In genomic region chr13:107925470-107925869, GRCm38 (mm10) we compare ENCODE assay signal across 21 mouse cellular contexts.
A peak's percentile ranks its signal among the peaks of the same experiment; 100 is the strongest.
DNase-seq lines count a peak whose midpoint lies in the region; ATAC-seq and TF ChIP-seq lines count a peak whose summit lies in the region.
"Had no signal": no experiment of that assay in that cellular context is flagged by ENCODE, and none has a peak within 500 bp of the region (broad histone marks: within the 10 kb centered on the region; RNA-seq: fewer than 3 reads in every experiment).

No protein-coding gene starts in this region.

- H3K27me3 ChIP-seq in hindbrain, embryonic 12.5 days, result no peaks in the 10 kb centered on the region
- H3K27me3 ChIP-seq in hindbrain, embryonic 16.5 days (replicated peaks; ENCODE audit: control insufficient read depth, insufficient read depth, low read length), result no peaks in the 10 kb centered on the region
- no peaks in the 10 kb centered on the region for H3K27me3 ChIP-seq in lung, embryonic 16.5 days (ENCODE audit: control insufficient read depth, insufficient read depth, low read depth, low read length)
- no peaks in the 10 kb centered on the region for H3K27me3 ChIP-seq in embryonic facial prominence, embryonic 12.5 days
- H3K27me3 ChIP-seq in intestine, embryonic 16.5 days (replicated peaks; ENCODE audit: control insufficient read depth, insufficient read depth, low read length), result no peaks in the 10 kb centered on the region
- H3K27me3 ChIP-seq: limb, embryonic 13.5 days; liver, embryonic 15.5 days; neural tube, embryonic 13.5 days; Patski had no signal

- H3K36me3 ChIP-seq in hindbrain, embryonic 12.5 days, result no peaks in the 10 kb centered on the region
- no peaks in the 10 kb centered on the region for H3K36me3 ChIP-seq in hindbrain, embryonic 16.5 days (ENCODE audit: control insufficient read depth, insufficient read depth, low read length)
- H3K36me3 ChIP-seq in lung, embryonic 16.5 days (ENCODE audit: control insufficient read depth, insufficient read depth, low read length), result no peaks in the 10 kb centered on the region
- H3K36me3 ChIP-seq in embryonic facial prominence, embryonic 12.5 days, result no peaks in the 10 kb centered on the region
- H3K36me3 ChIP-seq in intestine, embryonic 16.5 days (ENCODE audit: control insufficient read depth, insufficient read depth, low read length), result no peaks in the 10 kb centered on the region
- H3K36me3 ChIP-seq: heart, embryonic 13.5 days; limb, embryonic 13.5 days; liver, embryonic 15.5 days; neural tube, embryonic 13.5 days had no signal

- TF ChIP-seq POLR2A in lung, adult 2 months (IDR thresholded peaks at IDR 0.05; ENCODE audit: borderline replicate concordance, extremely low read depth, low read depth, low read length), result no peak

- 0 out of 2 replicates have a peak, but pooled peaks have one; percentile 32 for ATAC-seq in hindbrain, embryonic 12.5 days (ENCODE audit: low FRiP score)
- ATAC-seq in hindbrain, embryonic 16.5 days, result no peak
- ATAC-seq in lung, embryonic 16.5 days (ENCODE audit: low read depth), result peak; percentile 58; the same call in 1 of the 2 replicates
- 0 out of 2 replicates have a peak, but pooled peaks have one; percentile 65 for ATAC-seq in embryonic facial prominence, embryonic 12.5 days (ENCODE audit: insufficient number of reproducible peaks, insufficient read depth, low FRiP score, low TSS enrichment)
- ATAC-seq in intestine, embryonic 16.5 days, result no peak
- ATAC-seq: forebrain, embryonic 14.5 days; Patski had no signal

- no peak overlapping the region for H3K4me2 ChIP-seq in hindbrain, embryonic 12.5 days (replicated peaks)
- no peak overlapping the region for H3K4me2 ChIP-seq in hindbrain, embryonic 16.5 days (ENCODE audit: low read length)
- H3K4me2 ChIP-seq in lung, embryonic 16.5 days (ENCODE audit: low read depth, low read length), result no peak overlapping the region
- no peak overlapping the region for H3K4me2 ChIP-seq in embryonic facial prominence, embryonic 12.5 days (replicated peaks)
- H3K4me2 ChIP-seq in intestine, embryonic 16.5 days (ENCODE audit: low read depth, low read length), result no peak overlapping the region
- H3K4me2 ChIP-seq: heart, embryonic 13.5 days; limb, embryonic 13.5 days; liver, embryonic 15.5 days; neural tube, embryonic 13.5 days had no signal

- WGBS in hindbrain, embryonic 12.5 days, result 62% methylated on average over 8 of the region's 8 CpGs
- 61% methylated on average over 8 of the region's 8 CpGs for WGBS in hindbrain, embryonic 16.5 days
- WGBS in lung, embryonic 16.5 days, result 55% methylated on average over 8 of the region's 8 CpGs
- 68% methylated on average over 8 of the region's 8 CpGs for WGBS in lung, adult 2 months
- 49% methylated on average over 8 of the region's 8 CpGs for WGBS in embryonic facial prominence, embryonic 12.5 days
- 76% methylated on average over 8 of the region's 8 CpGs for WGBS in intestine, embryonic 16.5 days

- no peaks in the 10 kb centered on the region for H3K9me3 ChIP-seq in hindbrain, embryonic 12.5 days (replicated peaks)
- H3K9me3 ChIP-seq in hindbrain, embryonic 16.5 days (ENCODE audit: control insufficient read depth, low read length), result no peaks in the 10 kb centered on the region
- H3K9me3 ChIP-seq in lung, embryonic 16.5 days (ENCODE audit: control insufficient read depth, low read length), result no peaks in the 10 kb centered on the region
- H3K9me3 ChIP-seq in embryonic facial prominence, embryonic 12.5 days, result no peaks in the 10 kb centered on the region
- H3K9me3 ChIP-seq in intestine, embryonic 16.5 days (ENCODE audit: control insufficient read depth, low read length), result no peaks in the 10 kb centered on the region
- H3K9me3 ChIP-seq: heart, embryonic 13.5 days; limb, embryonic 13.5 days; liver, embryonic 15.5 days; neural tube, embryonic 13.5 days had no signal

- H3K4me3 ChIP-seq in hindbrain, embryonic 12.5 days, result no peak overlapping the region
- no peak overlapping the region for H3K4me3 ChIP-seq in hindbrain, embryonic 16.5 days (ENCODE audit: low read length)
- no peak overlapping the region for H3K4me3 ChIP-seq in lung, embryonic 16.5 days (ENCODE audit: low read length)
- H3K4me3 ChIP-seq in lung, adult 2 months (replicated peaks; ENCODE audit: extremely low read depth, low read depth, low read length), result no peak overlapping the region
- no peak overlapping the region for H3K4me3 ChIP-seq in embryonic facial prominence, embryonic 12.5 days
- H3K4me3 ChIP-seq in intestine, embryonic 16.5 days (ENCODE audit: low read length), result no peak overlapping the region
- H3K4me3 ChIP-seq: heart, embryonic 13.5 days; layer of hippocampus, adult 2 months; limb, embryonic 13.5 days; liver, embryonic 15.5 days; neural tube, embryonic 13.5 days had no signal

- DNase-seq in lung, adult 2 months, result no peak
- DNase-seq in lung, postnatal 25 days (ENCODE audit: low spot score), result peak; percentile 28
- no peak for DNase-seq in thymus, postnatal 36 days
- DNase-seq: B cell, adult 2 months; cerebellum, adult 8-10 months; heart, adult 11 months; heart, postnatal 36 days; thymus, postnatal 4 days had no signal

- no peak overlapping the region for H3K9ac ChIP-seq in hindbrain, embryonic 12.5 days
- no peak overlapping the region for H3K9ac ChIP-seq in hindbrain, embryonic 16.5 days (ENCODE audit: low read depth, low read length)
- H3K9ac ChIP-seq in lung, embryonic 16.5 days (ENCODE audit: low read length), result no peak overlapping the region
- no peak overlapping the region for H3K9ac ChIP-seq in embryonic facial prominence, embryonic 12.5 days
- no peak overlapping the region for H3K9ac ChIP-seq in intestine, embryonic 16.5 days (ENCODE audit: low read depth, low read length)
- H3K9ac ChIP-seq: heart, embryonic 13.5 days; limb, embryonic 13.5 days; liver, embryonic 15.5 days; neural tube, embryonic 13.5 days had no signal

- no peak overlapping the region for H3K27ac ChIP-seq in hindbrain, embryonic 12.5 days
- H3K27ac ChIP-seq in hindbrain, embryonic 16.5 days (ENCODE audit: low read depth, low read length), result no peak overlapping the region
- H3K27ac ChIP-seq in lung, embryonic 16.5 days (ENCODE audit: low read length), result no peak overlapping the region
- H3K27ac ChIP-seq in embryonic facial prominence, embryonic 12.5 days, result no peak overlapping the region
- no peak overlapping the region for H3K27ac ChIP-seq in intestine, embryonic 16.5 days (ENCODE audit: low read length)
- H3K27ac ChIP-seq: heart, embryonic 13.5 days; kidney, postnatal 0 days; layer of hippocampus, adult 2 months; limb, embryonic 13.5 days; liver, embryonic 15.5 days; neural tube, embryonic 13.5 days had no signal

- TF ChIP-seq CTCF in lung, adult 2 months (IDR thresholded peaks at IDR 0.05; ENCODE audit: insufficient read depth, low read length), result no peak

- H3K4me1 ChIP-seq in hindbrain, embryonic 12.5 days, result peaks cover 5% of the 10 kb centered on the region; the same call in 1 of the 2 replicates
- 0 out of 2 replicates have a peak, but pooled peaks cover 2% of the 10 kb centered on the region for H3K4me1 ChIP-seq in hindbrain, embryonic 16.5 days (ENCODE audit: control insufficient read depth, insufficient read depth, low read depth, low read length)
- H3K4me1 ChIP-seq in lung, embryonic 16.5 days (replicated peaks; ENCODE audit: control insufficient read depth, insufficient read depth, low read length), result no peaks in the 10 kb centered on the region; the same call in 1 of the 2 replicates
- no peaks in the 10 kb centered on the region for H3K4me1 ChIP-seq in lung, adult 2 months (ENCODE audit: control insufficient read depth, insufficient read depth, low read length)
- H3K4me1 ChIP-seq in embryonic facial prominence, embryonic 12.5 days, result peaks cover 17% of the 10 kb centered on the region
- H3K4me1 ChIP-seq in intestine, embryonic 16.5 days (ENCODE audit: control insufficient read depth, insufficient read depth, low read length), result no peaks in the 10 kb centered on the region
- H3K4me1 ChIP-seq: liver, embryonic 15.5 days had no signal

Comparison
In these comparisons a context has a peak if more than half of its experiments do, and no peak if none do; other contexts are left out.
1. ATAC-seq: peak in hindbrain, embryonic 12.5 days (single experiment), lung, embryonic 16.5 days (single experiment) and embryonic facial prominence, embryonic 12.5 days (single experiment); none in hindbrain, embryonic 16.5 days (single experiment) and intestine, embryonic 16.5 days (single experiment).